Mouse (Mus musculus) c-Kit-positive CD71-positive TER-119-positive erythroid progenitor cells, embryonic 14.5 days (primary cell): ENCODE data around the gene Sell.

Experiments used
- DNase-seq: peaks from one replicate; pipeline ENCODE4 v3.0.0-alpha.2; 2013; ENCODE audit warnings: low spot score

Gene Sell

DNA sequence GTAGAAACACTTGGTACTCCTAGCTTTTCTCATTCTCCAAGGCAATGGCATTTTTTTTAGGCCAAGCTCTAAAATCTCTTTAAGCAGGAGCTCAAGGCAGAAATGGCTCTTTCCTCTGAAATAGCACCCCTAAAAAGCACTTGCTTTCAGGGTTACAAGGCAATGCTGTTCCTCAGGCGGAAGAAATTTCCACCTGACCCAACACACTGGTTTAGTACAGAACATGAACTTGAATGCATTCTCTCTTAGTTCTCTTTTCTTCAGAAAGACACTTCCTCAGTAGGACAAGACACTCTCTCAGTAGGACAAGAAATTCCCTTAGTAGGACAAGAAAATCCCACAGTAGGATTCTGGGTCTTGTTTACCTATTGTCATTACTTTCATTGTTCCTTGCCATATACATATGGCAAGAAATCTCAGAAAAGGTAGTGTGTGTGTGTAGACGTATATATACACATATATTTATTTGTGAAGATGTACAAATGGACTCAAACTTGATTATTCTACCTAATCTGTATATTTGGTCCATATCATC, 12.9 kb downstream of the Sell start:
- no peak for DNase-seq

DNA sequence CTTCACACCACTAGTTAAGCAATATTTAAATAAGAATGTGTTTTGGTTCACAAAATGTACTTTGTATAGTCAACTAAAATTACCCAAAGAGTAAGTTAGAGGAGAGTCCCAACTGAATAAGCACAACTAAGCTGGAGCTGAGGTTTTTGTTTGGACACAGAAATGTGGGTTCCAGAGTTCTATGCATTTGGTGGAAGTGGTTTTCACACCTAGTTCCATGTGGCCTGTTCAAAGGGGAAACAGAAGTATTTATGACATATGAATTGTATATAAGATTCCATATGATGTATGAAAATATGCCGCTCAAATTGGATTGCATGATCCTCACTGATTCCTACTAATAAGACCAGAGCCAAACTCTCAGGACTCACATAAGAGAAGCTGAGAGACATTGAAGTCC, 13.6 kb downstream of the Sell start:
- no peak for DNase-seq

DNA sequence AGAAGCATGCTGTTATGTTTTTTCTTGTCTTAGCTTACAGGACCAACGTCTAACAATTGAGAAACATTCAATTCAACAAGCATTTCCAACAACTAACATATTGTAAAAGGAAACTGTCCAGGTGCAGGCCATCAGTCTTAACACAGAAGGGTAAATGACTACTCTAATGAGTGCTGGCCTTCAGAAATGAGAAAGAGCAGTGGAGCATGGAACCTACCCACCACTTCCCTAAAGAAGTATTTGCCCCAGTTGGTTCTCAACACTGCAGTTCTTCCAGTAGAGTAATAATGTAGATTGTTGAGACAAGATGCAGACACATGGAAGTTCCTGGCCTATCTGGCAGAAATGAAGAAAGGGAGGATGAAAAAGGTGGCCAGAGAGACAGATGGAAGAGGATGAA, 14.7 kb downstream of the Sell start:
- no peak for DNase-seq

DNA sequence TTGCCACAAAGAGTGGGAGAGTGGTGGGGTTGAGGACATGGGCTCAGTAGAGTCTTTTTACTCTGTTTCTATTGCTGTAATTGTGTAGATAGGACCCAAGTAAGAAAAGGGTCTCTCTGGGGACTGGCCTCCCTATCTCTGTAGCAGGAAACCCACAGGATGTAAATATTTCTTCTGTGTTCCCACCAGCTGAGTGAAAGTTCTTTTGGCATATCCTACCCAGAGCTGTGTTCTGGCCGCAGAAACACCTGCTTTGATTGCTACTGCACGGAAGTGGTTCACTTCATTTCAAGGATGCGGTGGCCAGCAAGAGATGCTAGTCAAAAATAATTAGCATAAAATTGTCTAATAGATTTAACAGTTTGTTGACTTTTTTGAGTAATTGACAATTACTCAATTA, 15.2 kb downstream of the Sell start:
- no peak for DNase-seq

DNA sequence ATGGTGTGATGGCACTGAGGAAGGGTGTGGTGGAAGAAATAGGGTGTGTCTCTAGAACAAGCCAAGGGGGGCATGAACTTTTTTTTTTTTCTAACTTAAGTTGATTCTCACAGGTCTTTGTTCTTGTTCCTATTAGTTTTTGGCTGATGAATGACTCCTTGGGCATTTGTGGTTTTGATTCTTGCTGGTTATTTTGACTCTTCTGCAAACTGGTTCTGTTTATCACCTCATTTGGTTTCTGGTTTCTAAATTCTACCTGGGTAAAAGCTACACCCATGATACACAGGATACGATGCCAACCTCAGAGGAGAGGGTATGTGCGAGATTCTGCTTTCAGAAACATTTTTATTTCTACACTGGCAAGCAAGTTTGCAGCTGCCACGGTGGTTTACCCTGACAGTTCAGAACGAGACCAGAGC, 16.6 kb downstream of the Sell start:
- no peak for DNase-seq

DNA sequence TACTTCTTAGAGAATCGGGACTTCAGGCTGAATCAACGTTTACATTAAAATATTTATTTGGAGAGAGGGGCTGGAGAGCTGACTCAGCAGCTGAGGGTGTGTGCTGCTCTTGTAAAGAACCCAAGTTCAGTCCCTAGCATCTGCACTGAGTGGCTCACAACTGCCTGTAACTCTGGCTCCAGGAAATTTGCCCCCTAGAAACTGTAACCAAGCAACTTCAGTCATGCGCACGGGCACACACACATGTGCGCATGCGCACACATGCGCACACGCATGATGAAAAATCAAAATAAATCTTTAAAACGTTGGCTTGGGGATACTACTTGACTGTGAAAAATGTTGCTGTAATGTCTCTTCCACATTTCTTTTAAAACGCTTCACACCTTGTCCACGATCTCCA, 17.3 kb downstream of the Sell start:
- no peak for DNase-seq

DNA sequence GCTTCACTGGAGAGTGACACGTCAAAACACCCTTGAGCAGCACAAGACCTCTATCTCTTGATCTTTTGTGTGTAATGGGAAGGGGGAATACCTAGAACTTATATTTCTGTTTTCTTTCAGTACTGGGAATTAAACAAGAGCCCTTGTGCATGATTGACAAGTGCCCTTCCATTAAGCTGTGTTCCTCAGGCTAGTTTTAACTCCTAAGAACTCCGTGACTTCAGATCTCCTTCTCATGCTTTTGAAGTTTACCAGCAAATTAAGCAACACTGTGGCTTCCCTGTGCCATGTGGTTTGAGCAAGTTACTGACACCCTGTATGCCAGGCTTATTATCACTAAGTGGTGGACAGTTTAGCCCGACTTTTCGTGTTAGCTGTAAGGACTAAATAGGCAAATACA, 21.3 kb downstream of the Sell start:
- DNase-seq, result no peak

DNA sequence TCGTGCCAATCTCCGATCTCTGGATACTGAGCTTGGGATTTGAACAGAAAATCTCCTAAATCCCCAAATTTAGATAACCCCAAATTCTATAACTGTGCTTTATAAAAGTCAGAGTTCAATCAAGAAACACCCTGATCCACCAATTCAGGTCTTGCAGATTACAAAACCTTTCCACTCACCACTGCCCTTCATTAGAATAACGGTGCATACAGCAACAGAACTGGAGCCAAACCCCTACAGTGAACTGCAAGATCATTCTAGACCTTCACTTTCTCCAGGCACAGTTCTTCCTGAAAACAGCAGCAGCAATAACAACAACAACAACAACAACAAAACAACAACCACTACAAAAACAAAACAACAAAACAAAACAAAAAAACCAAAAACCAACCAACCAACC, 25.0 kb downstream of the Sell start:
- DNase-seq, result no peak

DNA sequence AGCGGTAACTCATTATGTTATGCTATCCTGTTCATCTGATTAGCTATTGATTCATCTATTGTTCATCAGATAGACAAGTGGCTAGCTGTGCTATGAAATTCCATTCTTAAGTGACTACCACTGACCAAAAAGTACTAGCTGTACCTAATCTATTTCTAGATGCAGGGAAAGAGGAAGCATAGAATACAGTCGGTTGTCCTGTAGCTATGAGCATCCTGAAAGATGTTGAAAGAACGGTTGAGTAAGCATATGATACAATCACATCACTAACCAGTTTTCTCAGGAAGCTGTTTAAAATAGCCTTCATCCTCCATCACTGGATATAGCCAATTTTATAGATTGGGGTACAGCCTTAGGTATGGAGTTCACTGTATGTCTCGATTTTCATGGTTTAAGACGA, 26.1 kb downstream of the Sell start:
- DNase-seq, result no peak

DNA sequence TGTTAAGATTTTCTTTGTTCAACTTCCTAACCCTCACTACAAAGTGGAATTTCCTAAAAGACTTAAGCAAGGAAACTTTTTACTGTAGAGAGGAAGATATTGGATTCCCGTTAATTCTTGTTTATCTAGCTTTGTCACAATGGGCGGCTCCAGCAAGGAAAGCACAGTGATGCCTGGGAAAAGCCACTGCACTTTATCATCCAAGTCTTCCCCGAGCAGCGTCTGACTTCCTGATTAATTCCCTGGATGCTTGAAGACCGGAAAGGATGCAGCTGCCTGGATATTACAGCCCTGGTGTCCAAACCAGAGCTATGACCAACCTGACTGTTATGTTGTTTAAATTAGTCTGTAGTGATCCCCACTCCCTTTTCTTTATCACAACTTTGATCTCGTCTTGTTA, 35.0 kb downstream of the Sell start:
- no peak for DNase-seq

DNA sequence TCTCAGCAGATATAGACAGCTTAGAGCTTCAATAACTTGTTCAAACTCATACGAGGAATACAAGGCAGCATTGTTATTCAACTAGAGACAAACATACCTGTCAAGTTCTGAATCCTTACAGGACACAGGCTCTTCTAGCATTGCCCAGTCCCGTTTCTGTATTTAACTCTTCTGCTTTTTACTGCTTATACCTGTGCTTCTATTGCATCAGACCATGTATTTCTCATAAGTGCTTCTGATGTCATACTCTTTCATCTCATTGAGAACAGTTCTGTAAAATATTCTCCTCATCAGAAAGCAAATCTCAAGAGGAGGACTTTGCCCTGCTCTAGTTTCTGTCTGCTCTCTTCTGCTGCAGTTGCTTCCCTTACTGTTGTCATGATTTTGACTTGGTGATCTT, 36.1 kb downstream of the Sell start:
- DNase-seq, result no peak

DNA sequence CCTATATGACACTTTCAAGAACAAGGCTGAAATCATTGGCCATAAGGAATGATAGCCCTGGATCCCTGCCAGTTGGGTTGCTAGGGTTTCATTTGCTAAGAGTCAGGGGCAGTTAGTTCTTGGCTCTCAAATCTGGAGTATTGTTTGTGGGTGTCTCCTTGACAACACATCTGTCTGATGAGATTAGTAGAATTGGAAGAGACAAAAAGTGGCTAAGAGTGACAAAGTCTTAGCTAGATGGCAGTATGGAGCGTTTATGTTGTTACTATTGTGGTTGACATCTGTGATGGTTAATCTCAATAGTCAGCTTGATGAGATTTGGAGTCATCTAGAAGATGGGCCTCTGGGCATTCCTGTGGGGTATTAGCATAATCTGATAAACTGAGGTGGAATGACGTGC, 36.6 kb downstream of the Sell start:
- no peak for DNase-seq

DNA sequence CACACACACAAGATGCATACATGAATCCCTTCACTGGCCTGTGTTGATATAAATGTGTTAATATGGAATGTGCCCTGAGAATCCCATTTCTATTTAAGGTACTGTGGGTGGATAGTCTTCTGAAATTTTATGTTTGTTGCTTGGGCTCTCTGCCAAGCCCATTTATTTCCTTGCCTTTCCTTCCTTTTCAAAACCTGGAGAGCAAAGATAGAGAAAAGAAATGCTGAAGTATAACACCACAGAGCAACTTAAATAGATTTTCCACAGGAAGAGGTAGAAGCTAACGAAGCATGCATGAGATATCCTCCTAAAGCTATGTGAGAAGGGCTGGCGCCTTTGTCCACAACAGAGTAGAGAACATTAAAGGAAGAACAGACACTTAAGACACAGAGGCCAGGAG, 48.0 kb downstream of the Sell start:
- no peak for DNase-seq

DNA sequence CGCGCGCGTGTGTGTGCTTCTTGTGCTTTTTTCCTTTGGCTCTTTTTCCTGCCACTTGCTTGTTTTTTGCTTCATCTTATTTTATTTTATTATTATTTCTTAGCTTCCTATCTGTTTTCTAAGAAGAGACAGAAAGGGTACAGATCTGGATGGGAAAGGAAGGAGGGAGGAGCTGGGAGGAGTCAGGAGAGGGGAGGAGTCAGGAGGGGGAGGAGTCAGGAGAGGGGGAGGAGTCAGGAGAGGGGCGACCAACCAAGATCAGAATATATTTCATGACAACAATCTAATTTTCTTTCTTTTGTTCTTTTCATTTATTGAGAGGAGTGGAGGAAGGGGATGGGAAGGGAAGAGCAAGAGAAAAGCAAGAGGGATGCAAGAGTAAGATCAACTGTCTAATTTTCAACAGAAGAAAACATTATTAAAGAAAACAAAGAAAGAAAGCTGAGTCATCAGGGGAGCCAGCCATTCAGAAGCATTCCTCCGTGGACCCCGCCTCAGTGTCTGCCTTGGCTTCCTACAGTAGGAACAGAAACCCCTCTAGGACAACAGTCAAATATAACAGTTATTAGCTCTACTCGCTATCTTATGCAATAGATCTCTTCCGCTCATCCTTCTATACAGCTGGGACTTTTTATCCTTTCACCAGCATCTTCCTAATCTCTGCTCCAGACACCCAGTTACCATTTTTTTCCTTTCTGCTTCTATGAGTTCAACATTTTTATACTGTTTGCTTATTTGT, 49.0 kb downstream of the Sell start:
- no peak for DNase-seq

DNA sequence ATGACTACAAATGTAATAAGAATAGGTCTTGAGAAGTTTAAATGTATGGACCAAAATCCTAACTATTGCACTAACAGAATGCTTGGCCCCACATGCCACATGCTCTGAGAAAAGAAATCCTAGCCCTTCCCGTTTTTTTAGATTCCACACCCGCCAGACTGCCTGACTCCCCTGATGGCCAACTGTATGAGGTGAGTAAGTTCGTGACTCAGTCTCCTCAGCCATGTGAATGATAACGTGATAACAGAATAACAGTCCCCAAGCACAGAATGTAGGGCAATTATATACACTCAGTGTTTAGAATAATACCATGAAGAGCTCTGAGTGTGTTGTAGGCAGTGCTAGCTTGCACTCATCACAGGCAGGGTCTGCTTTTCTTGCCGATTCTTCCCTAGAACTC, 52.5 kb downstream of the Sell start:
- no peak for DNase-seq

DNA sequence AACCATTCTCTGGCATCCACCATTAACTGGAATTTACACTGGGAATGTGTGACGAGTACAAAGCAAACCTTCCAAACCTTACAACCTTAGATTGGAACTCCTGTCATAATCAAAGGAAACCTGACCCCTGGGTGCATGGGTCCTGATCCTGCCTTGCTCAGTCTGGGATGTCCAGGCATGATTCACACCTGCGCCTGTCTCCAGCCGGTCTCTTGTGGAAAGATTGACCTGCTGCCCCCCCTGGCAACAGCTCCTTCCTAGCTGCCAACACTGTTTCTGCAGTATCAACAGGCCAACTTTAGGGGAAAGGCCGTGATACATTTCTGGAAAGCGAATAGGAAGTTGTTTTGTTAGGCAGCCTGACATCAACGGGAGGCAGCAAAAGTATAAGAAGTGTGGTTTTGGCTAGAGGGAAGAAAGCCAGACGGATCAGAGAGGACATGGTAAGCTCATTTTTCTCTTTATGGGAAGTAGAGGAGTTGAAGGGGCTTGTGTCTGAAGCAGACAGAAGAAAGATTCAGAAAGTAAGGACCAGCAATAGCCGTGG, 53.2 kb downstream of the Sell start, which contains the start of gene Selp:
TSS of gene Selp (plus strand) at position 318 of the 547 bp plus-strand sequence.
- no peak for DNase-seq

DNA sequence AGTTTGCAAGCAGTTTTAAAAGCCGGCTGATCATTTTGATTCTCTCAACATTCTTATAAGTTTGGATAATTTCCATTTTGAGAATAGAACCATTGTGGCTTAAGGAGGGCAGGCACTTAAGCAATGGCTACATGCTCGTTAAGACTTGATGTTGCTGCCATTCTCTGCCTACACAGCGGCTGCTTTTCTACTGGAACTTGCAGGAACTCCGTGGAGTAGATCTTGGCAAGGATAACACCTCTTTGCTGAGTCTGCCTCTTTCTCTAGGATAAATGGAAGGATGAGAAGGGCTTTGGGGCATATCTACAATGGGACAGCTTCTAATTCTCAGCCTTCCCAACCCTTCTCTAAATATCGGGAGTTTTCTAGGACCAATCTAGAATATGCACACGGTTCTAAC, 53.9 kb downstream of the Sell start:
- DNase-seq, result no peak

DNA sequence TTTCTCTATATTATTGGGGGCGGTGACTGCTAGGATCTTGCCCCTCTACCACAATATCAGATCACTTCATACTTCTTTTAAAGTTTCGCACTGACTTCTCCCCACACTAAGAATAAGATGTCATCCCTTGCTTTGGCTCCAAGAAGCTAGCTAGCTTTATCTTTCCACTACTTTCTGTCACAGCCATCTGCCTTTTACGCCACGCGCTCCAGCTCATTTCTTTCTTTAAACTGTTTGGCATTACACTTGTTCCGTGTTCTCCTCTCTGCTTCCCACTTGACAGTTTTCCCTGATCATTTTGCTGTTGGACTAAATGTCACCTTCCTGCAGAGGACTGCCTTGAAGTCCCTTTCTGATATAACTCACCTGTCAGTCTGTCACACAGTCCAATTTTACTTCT, 56.1 kb downstream of the Sell start:
- DNase-seq, result no peak

DNA sequence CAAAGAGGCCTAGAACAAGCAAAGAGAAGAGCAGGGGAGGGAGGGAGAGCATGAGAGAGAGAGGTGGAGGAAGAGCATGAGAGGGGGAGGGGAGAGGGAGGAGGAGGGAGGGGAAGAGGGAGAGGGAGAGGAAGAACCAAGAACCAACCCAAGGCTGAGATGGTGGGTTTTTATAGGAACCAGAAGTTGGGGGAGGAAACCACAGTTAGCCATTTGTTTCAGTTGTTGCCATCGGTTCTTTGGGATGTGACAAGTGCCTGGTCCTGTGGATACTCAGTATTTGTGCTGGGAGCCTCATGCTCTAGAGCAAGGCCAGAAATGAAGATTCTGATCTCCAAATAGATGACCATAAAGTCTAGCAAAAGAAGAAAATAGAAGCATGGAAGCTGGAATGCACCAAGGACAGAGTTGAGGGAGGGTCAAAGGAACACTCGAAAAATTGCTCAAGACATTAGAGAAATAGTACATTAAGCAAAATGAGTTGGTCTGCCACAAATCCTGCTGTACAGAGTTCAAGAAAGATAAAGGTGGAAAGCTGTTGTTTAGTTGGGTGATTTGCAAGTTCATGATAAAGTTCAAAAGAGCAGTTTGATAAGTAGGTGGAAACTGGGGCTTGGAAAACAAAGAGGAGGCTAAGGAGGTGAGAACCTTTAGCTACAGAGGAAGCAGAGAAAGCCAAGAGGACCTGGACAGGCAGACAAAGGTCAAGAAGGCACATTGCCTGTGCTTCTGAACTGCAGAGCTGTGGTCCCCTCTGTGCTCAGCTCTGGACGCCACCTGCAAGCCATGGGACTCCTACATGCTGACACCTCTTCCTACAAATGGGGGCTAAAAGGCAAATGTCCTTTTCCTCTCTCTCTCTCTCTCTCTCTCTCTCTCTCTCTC, 58.4 kb downstream of the Sell start:
- no peak for DNase-seq

DNA sequence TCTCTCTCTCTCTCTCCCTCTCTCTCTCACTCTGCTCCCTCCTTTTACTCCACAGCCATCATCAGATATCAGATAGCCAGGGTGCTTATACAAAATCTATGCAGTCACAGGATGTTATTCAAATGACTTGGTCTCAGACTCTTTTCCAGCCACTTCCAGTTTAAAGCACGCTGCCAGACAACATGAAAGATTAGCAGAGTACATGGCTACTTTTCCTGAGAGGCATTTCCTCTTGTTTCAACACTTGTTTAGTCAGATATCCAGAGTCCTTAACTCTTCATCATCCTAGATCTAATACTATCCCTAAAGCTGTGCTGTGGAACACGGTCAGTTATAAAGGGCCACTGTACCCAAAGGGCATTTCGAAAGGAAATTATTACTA, 59.0 kb downstream of the Sell start:
- DNase-seq, result no peak

DNA sequence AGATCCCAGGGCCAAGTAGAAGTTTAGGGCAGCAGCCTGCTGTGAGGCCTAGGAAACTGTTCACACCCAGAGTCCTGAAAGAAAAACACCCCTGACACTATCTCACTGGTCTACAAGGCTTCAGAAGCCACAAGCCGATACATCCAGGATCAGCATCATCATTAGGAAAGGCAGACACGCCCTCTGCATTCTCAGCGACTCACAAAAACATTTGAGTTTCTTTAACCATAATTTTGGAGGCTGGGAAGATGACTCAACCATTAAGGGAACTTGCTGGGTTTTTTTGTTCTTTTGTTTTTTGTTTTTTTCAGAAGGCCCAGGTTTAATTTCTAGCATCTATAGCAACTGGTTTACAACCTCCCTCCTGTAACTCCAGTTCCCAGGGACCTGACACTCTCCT, 62.1 kb downstream of the Sell start:
- no peak for DNase-seq

DNA sequence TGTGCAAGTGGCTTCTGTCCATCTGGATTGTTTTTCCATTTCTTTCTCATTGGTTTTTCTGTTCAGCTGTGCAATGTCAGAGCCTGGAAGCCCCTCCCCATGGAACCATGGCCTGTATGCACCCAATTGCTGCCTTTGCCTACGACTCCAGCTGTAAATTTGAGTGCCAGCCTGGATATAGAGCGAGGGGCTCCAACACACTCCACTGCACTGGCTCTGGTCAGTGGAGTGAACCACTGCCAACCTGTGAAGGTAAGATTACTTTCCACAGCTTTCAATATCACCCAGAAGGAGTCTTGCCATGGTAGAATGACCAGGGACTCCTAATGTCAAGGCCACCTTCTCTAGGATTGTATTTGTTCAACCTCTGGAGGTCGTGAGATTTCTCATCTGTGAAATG, 68.2 kb downstream of the Sell start:
- DNase-seq, result no peak

DNA sequence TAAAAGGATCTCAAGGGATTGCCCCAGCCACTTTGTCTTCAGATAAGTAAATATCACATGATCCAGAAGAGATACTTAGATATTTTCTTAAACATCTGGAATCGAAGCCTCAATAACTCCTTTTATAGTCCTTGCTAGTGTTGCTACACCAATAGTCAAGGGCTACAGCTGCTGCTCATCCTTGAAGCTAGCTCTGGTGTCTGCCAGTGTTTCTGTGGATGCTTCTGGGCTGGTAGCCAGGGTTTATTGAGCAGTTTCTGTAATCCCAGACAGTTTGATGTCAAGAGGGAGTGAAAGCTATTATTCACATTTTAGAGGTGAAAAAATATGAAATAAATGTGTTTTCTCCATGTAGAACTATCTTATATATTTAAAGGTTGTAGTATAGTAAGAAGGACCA, 70.8 kb downstream of the Sell start:
- no peak for DNase-seq
